Mouse (Mus musculus) hindbrain, postnatal 0 days (tissue): ENCODE results near the gene Nbas. TPM values are rescaled to one million over a fixed set of nuclear protein-coding genes. Genes with fewer than 3 reads are reported as not detected.
A peak's percentile ranks its signal among the peaks of the same experiment; 100 is the strongest.

Source experiments
- ATAC-seq: fragments of 200-750 bp; cut with Nextera tagmentation; 2 replicates; pipeline ENCODE4 v1.8.0; 2017; ENCODE audit warnings: mild to moderate bottlenecking, moderate TSS enrichment, moderate library complexity
- DNase-seq: peaks from one replicate; pipeline ENCODE4 v3.0.0-alpha.2; 2015; ENCODE audit warnings: low spot score
- H3K27ac ChIP-seq: fragments of 300-500 bp; sonication (generic); 2 replicates; pipeline ENCODE4 v1.5.1; 2014; ENCODE audit warnings: mild to moderate bottlenecking
- H3K27me3 ChIP-seq: fragments of 300-500 bp; sonication (generic); 2 replicates; pipeline ENCODE4 v1.6.1; 2014; ENCODE audit warnings: low read length, mixed read lengths; ENCODE audit not compliant: insufficient read depth
- H3K36me3 ChIP-seq: fragments of 300-500 bp; sonication (generic); 2 replicates; pipeline ENCODE4 v1.6.1; 2014; ENCODE audit warnings: low read length, mixed read lengths; ENCODE audit not compliant: insufficient read depth
- H3K4me1 ChIP-seq: fragments of 300-500 bp; sonication (generic); 2 replicates; pipeline ENCODE4 v1.6.1; 2014; ENCODE audit warnings: antibody characterized with exemption, low read length, mixed read lengths; ENCODE audit not compliant: insufficient read depth
- H3K4me2 ChIP-seq: fragments of 300-500 bp; sonication (generic); 2 replicates; pipeline ENCODE4 v1.6.1; 2014; ENCODE audit warnings: low read depth, mild to moderate bottlenecking, low read length, moderate library complexity, mixed read lengths
- H3K4me3 ChIP-seq: fragments of 300-500 bp; sonication (generic); 2 replicates; pipeline ENCODE4 v1.5.1; 2014; ENCODE audit warnings: low read length
- H3K9ac ChIP-seq: fragments of 300-500 bp; sonication (generic); replicated peaks from 2 replicates; pipeline ENCODE4 v1.6.1; 2014; ENCODE audit warnings: mild to moderate bottlenecking, low read length, moderate library complexity, mixed read lengths
- H3K9me3 ChIP-seq: fragments of 300-500 bp; sonication (generic); 2 replicates; pipeline ENCODE4 v1.6.1; 2016; ENCODE audit warnings: low read length, mixed read lengths
- CTCF ChIP-seq: IDR thresholded peaks from 2 replicates; pipeline ENCODE4 v1.5.1; 2016; ENCODE audit warnings: antibody characterized with exemption, control low read depth, low read depth
- WGBS: fragments of 180-500 bp; shearing (Covaris S2); extraction: QIAGEN DNeasy Blood & Tissue Kit; methylation state at CpG from one replicate; pipeline ENCODE4 v1.1.7; 2014; 5-methylcytosine and 5-hydroxymethylcytosine counted together
- polyA plus RNA-seq: library from polyadenylated mRNA; unstranded; fragments of >200 nt; fragmentation: Nextera tagmentation; extraction: Ambion mirVana; gene quantifications from 2 replicates; pipeline ENCODE4 v1.2.1, GENCODE M21; 2015
- total RNA-seq: library from RNA; depleted of rRNA; stranded (reverse); fragments of >200 nt; gene quantifications from 2 replicates; pipeline ENCODE4 v1.2.3, GENCODE M21; 2014

Gene Nbas
- total and polyA plus RNA-seq, 2 experiments from 2014 or later, result 12.1 to 48.1 TPM

DNA sequence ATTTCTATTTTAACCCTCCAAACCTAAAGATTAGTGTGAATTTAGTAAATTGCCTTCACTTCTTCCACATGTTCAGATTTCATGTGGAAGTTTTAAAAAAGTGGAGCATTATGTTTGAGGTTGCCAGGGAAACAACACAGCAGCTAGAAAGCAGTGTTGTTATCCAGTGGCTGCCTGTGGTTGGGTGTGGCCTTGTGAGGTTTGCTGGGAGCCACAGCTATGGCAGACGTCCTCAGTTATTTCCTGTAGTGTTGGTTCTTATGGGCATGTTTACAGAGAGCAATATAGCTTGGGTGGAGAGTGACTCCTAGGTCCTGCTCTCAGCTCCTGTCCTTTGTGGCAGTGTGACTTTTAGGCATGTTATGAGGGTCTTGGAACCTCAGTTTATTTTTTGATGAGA, 249.1 kb downstream of the Nbas start:
- no peak for DNase-seq
- no peak overlapping the region for H3K27ac ChIP-seq
- no peak overlapping the region for H3K9ac ChIP-seq
- WGBS, result 34% methylated on average over 1 of the region's 1 CpGs
- no peak overlapping the region for H3K4me2 ChIP-seq
- no peak for ATAC-seq
- no peak for TF ChIP-seq CTCF
- H3K36me3 ChIP-seq, result 0 out of 2 replicates have a peak, but pooled peaks cover 3% of the 10 kb centered on the region
- no peaks in the 10 kb centered on the region for H3K9me3 ChIP-seq
- no peaks in the 10 kb centered on the region for H3K27me3 ChIP-seq
- no peaks in the 10 kb centered on the region for H3K4me1 ChIP-seq
- no peak overlapping the region for H3K4me3 ChIP-seq

DNA sequence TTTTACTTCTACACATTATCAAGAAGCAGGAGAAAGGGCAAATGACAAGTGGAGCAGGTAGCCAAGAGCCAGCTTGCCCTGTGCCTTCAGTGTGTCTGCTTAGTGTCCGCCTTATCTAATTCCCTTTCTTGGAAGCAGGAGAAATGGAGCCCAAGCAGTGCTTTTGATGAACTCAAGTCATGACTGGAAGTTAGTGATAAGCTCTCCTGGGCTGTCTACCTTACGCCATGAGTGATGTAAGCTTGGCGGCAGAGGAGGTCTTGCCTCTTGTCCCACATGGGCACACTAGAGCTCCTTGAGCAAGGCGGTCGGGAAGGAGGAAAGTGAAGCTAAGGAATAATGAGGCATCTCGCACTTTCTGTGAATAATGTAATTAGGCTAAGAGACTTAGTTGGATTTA, 250.5 kb downstream of the Nbas start:
- Histone ChIP-seq H3K9me3 (no peaks in the 10 kb centered on the region), H3K27me3 (no peaks in the 10 kb centered on the region), H3K36me3 (0 out of 2 replicates have a peak, but pooled peaks cover 3% of the 10 kb centered on the region), H3K4me3 (no peak overlapping the region), H3K9ac (no peak overlapping the region), H3K27ac (no peak overlapping the region), H3K4me1 (no peaks in the 10 kb centered on the region), H3K4me2 (no peak overlapping the region)
- DNase-seq (no peak), ATAC-seq (no peak)
- no peak for TF ChIP-seq CTCF
- WGBS, result 86% methylated on average over 6 of the region's 6 CpGs

DNA sequence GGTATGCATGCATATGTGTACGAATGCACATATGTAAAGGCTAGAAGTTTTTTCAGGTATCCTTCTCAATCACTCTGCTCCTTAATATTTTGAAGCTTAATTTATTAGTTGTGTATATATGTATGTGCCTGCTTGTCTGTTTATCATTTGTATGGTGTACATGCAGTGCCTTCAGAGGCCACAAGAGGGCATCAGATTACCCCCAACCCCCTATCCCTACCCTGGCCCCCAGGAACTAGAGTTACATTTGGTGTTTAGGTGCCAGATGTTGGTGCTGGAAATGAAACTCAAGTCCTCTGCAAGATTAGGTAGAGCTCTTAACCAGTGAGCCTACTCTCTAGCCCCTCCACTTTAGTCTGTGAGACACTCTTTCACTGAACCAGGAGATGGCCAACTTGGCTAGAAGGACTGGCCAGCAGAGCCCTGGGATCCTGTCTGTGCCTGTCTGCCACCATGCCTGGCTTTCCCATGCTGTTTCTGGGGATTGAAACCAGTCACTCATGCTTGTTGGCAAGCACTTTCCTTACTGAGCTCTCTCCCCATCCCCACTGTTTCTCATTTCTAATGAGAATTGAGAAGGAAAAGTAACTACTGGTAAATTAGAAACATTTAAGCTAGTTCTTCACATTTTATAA, 263.9 kb downstream of the Nbas start:
- no peaks in the 10 kb centered on the region for H3K4me1 ChIP-seq
- DNase-seq, result no peak
- peaks cover 3% of the 10 kb centered on the region; the same call in 1 of the 2 replicates for H3K36me3 ChIP-seq
- TF ChIP-seq CTCF, result peak; percentile 56
- H3K4me3 ChIP-seq, result no peak overlapping the region
- 92% methylated on average over 1 of the region's 1 CpGs for WGBS
- no peak overlapping the region for H3K9ac ChIP-seq
- ATAC-seq, result no peak
- H3K27ac ChIP-seq, result no peak overlapping the region
- H3K4me2 ChIP-seq, result no peak overlapping the region
- no peaks in the 10 kb centered on the region for H3K9me3 ChIP-seq
- H3K27me3 ChIP-seq, result no peaks in the 10 kb centered on the region

DNA sequence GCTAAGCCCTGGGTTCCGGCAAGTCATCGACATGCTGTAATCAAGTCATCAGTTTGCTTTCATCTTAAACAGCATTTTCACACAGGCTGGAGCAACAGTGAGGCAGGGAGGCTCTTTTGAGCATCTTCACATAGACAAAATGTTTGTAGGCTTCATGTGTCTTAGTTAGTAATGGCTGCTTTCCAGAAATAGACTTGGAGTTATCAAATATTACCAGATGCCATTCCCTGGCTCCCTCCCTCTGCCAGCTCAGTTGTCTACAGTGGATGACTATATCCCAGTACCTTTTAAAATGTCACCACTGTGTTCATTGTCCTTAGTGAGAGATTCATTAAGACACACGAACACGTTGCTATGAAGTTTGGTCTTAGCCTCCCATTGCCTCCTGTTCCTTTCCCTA, 270.2 kb downstream of the Nbas start:
- ATAC-seq, result no peak
- WGBS, result 95% methylated on average over 4 of the region's 4 CpGs
- Histone ChIP-seq H3K9ac (no peak overlapping the region), H3K9me3 (no peaks in the 10 kb centered on the region), H3K27me3 (no peaks in the 10 kb centered on the region), H3K4me2 (no peak overlapping the region), H3K27ac (no peak overlapping the region), H3K4me1 (no peaks in the 10 kb centered on the region), H3K36me3 (peaks cover 3% of the 10 kb centered on the region; the same call in 1 of the 2 replicates), H3K4me3 (no peak overlapping the region)
- no peak for TF ChIP-seq CTCF
- DNase-seq, result no peak

DNA sequence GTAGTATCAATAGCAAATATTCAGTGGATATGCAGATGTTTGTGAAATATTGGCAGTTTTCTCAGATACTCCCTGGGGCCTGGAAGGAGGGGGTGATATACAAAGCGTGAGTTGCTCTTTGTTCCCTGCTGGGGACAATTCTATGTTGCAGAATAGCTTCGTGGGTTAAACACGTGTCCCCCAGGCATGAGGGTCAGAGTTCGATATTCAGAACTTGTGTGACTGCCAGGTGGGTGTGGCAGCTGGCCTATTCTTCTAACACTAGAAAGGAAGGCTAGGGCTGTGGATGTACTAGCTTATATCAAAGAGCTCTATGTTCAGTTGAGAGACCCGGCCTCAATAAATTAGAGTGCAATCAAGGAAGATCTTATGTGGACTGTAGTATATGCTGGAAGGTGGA, 274.9 kb downstream of the Nbas start:
- Histone ChIP-seq H3K9me3 (no peaks in the 10 kb centered on the region), H3K4me2 (no peak overlapping the region), H3K27ac (no peak overlapping the region), H3K4me1 (no peaks in the 10 kb centered on the region), H3K36me3 (no peaks in the 10 kb centered on the region), H3K27me3 (no peaks in the 10 kb centered on the region), H3K4me3 (no peak overlapping the region), H3K9ac (no peak overlapping the region)
- no peak for TF ChIP-seq CTCF
- ATAC-seq, result no peak
- 45% methylated on average over 5 of the region's 5 CpGs for WGBS
- DNase-seq, result no peak

DNA sequence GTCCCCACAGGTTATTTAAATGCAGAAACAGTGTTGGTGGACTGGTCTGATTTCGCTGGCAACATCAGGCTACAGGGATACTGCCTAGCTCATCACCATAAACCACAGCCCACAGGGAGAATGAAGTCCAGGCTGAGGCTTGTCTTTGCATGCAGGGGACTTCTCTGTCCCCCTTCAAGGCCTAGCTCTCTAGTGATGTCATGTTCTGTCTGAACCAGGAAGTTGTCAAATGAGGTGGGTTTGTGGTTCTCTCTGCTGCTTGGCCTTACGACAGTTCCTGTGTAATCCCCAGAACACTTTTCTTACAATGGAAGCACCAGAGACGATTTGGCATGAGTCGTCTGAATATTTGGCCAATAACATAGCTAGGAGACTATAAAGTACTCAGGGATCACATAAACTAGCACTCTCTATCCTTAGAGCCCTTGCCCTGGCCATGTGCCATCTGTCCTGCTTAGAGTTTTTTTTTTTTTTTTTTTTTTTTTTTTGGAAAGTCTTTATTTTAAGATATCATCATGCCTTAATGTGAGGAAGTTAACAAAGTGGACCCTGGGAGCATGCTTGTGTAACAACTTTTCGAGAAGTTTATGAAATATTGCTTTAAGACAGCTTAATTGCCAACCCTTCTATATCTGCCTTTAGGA, 294.8 kb downstream of the Nbas start:
- WGBS, result 87% methylated on average over 5 of the region's 5 CpGs
- ATAC-seq, result no peak
- no peak for DNase-seq

DNA sequence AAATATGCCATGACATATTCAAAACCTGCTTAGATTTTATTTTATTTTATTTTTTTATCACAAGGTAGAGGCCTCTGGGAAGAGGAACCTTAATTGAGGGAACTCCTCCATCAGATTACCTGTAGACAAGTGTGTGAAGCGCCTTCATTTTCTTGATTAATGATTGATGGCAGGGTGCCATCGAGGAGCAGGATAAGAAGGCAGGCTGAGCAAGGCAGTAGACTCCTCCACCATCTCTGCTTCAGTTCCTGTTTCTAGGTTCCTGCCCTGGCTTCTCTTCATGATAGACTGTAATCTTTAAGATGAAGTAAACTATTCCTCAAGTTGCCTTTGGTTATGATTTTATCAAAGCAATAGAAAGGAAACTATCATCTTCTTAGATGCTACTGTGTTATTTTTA, 295.4 kb downstream of the Nbas start:
- no peak for DNase-seq
- no peak for ATAC-seq
- H3K9ac ChIP-seq, result no peak overlapping the region
- H3K36me3 ChIP-seq, result no peaks in the 10 kb centered on the region; the same call in 1 of the 2 replicates
- no peaks in the 10 kb centered on the region for H3K9me3 ChIP-seq
- no peaks in the 10 kb centered on the region for H3K4me1 ChIP-seq
- no peak overlapping the region for H3K4me2 ChIP-seq
- H3K4me3 ChIP-seq, result no peak overlapping the region
- TF ChIP-seq CTCF, result no peak
- no peak overlapping the region for H3K27ac ChIP-seq
- H3K27me3 ChIP-seq, result no peaks in the 10 kb centered on the region
- 83% methylated on average over 2 of the region's 2 CpGs for WGBS

More for the DNA sequence above, 294.8 kb downstream of the Nbas start:
- Histone ChIP-seq H3K9ac (no peak overlapping the region), H3K27ac (no peak overlapping the region), H3K9me3 (no peaks in the 10 kb centered on the region), H3K4me3 (no peak overlapping the region), H3K4me1 (no peaks in the 10 kb centered on the region), H3K4me2 (no peak overlapping the region), H3K27me3 (no peaks in the 10 kb centered on the region), H3K36me3 (no peaks in the 10 kb centered on the region; the same call in 1 of the 2 replicates)
- no peak for TF ChIP-seq CTCF
